Mouse (Mus musculus) left cerebral cortex, adult 2 months (tissue): ENCODE results near the gene Sectm1b. TPM values are rescaled to one million over a fixed set of nuclear protein-coding genes. Genes with fewer than 3 reads are reported as not detected.
"Not testable (repeated sequence)": the region's sequence is repeated elsewhere in the genome, so short reads cannot be mapped to it uniquely, and the experiment has no call there.

Source experiments
- DNase-seq, 2 experiments: peaks; one replicate each; pipeline ENCODE4 v3.0.0; 2021 to 2022; ENCODE audit warnings: low spot score in 2 of 2, mixed read lengths in 1 of 2; ENCODE audit errors: extremely low spot score in 1 of 2
- H3K27ac ChIP-seq: fragments of 200-600 bp; 2 replicates; pipeline ENCODE4 v1.8.1; 2022
- H3K4me3 ChIP-seq: fragments of 200-600 bp; 2 replicates; pipeline ENCODE4 v1.8.1; 2022
- CTCF ChIP-seq: fragments of 200-600 bp; IDR thresholded peaks from 2 replicates; pipeline ENCODE4 v1.8.1; 2022; ENCODE audit warnings: antibody characterized with exemption, mild to moderate bottlenecking, moderate library complexity
- intact Hi-C: fragments of 180-260 bp; cut with DNase I; formaldehyde crosslinking; loops from one replicate; pipeline ENCODE4 v1.15.1; 2025
- total RNA-seq, 2 experiments: library from RNA; stranded (reverse); gene quantifications; 2 replicates each; pipeline ENCODE4 v1.2.3; 2021

The Sectm1b gene
- total RNA-seq, 2 experiments from 2014 or later = not detected

- no peak for TF ChIP-seq CTCF
- intact Hi-C loops = no loop called here
- DNase-seq = no peak
- Histone ChIP-seq H3K4me3 (no peak overlapping the region), H3K27ac (no peak overlapping the region)
Measured at GRCm38 (mm10) chr11:121059471-121059870, 3.9 kb downstream of the Sectm1b start.

GRCm38 (mm10) chr11:121058956-121059355 is 4.4 kb downstream of the Sectm1b start:
- no peak for DNase-seq
- intact Hi-C loops = no loop called here
- H3K27ac ChIP-seq = no peak overlapping the region
- TF ChIP-seq CTCF = no peak
- H3K4me3 ChIP-seq = no peak overlapping the region

- intact Hi-C loops = no loop called here
- no peak for TF ChIP-seq CTCF
- no peak for DNase-seq
- Histone ChIP-seq H3K27ac (no peak overlapping the region), H3K4me3 (no peak overlapping the region)
Measured at GRCm38 (mm10) chr11:121058122-121058521, 5.2 kb downstream of the Sectm1b start.

GRCm38 (mm10) chr11:121056536-121057236 is 6.7 kb downstream of the Sectm1b start:
- Histone ChIP-seq H3K27ac (no peak overlapping the region), H3K4me3 (no peak overlapping the region)
- DNase-seq = no peak
- intact Hi-C loops = no loop called here
- TF ChIP-seq CTCF = no peak

GRCm38 (mm10) chr11:121053536-121053935 is 9.8 kb downstream of the Sectm1b start:
- peak; percentile 73 to 78 for DNase-seq
- intact Hi-C loops = no loop called here
- H3K27ac ChIP-seq = no peak overlapping the region
- H3K4me3 ChIP-seq = no peak overlapping the region
- peak; percentile 99 for TF ChIP-seq CTCF

- Histone ChIP-seq H3K4me3 (no peak overlapping the region), H3K27ac (no peak overlapping the region)
- no peak for TF ChIP-seq CTCF
- intact Hi-C loops = no loop called here
- DNase-seq = no peak
Measured at GRCm38 (mm10) chr11:121052387-121052786, 11.0 kb downstream of the Sectm1b start.

- no peak for TF ChIP-seq CTCF
- H3K4me3 ChIP-seq = no peak overlapping the region
- no peak for DNase-seq
- no peak overlapping the region for H3K27ac ChIP-seq
- intact Hi-C loops = no loop called here
Measured at GRCm38 (mm10) chr11:121051793-121052192, 11.6 kb downstream of the Sectm1b start.

- intact Hi-C loops = loop anchor here (10.0 kb wide), 1 partner anchor 325 kb away; the partner anchor contains the start of genes Dcxr and Rac3
- TF ChIP-seq CTCF = no peak
- DNase-seq = no peak
- no peak overlapping the region for H3K4me3 ChIP-seq
- no peak overlapping the region for H3K27ac ChIP-seq
Measured at GRCm38 (mm10) chr11:121049840-121050239, 13.5 kb downstream of the Sectm1b start.

GRCm38 (mm10) chr11:121047826-121048399 is 15.5 kb downstream of the Sectm1b start:
- DNase-seq = no peak
- intact Hi-C loops = loop anchor here (10.0 kb wide), 1 partner anchor 323 kb away; the partner anchor contains the start of genes Dcxr and Rac3
- TF ChIP-seq CTCF = peak; percentile 60

GRCm38 (mm10) chr11:121045286-121045685 is 18.1 kb downstream of the Sectm1b start:
- intact Hi-C loops = loop anchor here (10.0 kb wide), 1 partner anchor 320 kb away; the partner anchor contains the start of genes Dcxr and Rac3
- DNase-seq = no peak
- no peak overlapping the region for H3K4me3 ChIP-seq

More at GRCm38 (mm10) chr11:121047826-121048399, 15.5 kb downstream of the Sectm1b start:
- Histone ChIP-seq H3K27ac (no peak overlapping the region), H3K4me3 (no peak overlapping the region)

GRCm38 (mm10) chr11:121043025-121043424 is 20.3 kb downstream of the Sectm1b start:
- not testable (repeated sequence) for H3K4me3 ChIP-seq, H3K27ac ChIP-seq, DNase-seq
- intact Hi-C loops = loop anchor here (10.0 kb wide), 1 partner anchor 318 kb away; the partner anchor contains the start of genes Dcxr and Rac3

More at GRCm38 (mm10) chr11:121045286-121045685, 18.1 kb downstream of the Sectm1b start:
- H3K27ac ChIP-seq = no peak overlapping the region
- TF ChIP-seq CTCF = no peak

GRCm38 (mm10) chr11:121042480-121042879 is 20.9 kb downstream of the Sectm1b start:
- intact Hi-C loops = loop anchor here (10.0 kb wide), 1 partner anchor 318 kb away; the partner anchor contains the start of genes Dcxr and Rac3
- no peak overlapping the region for H3K27ac ChIP-seq
- DNase-seq = no peak
- TF ChIP-seq CTCF = no peak
- H3K4me3 ChIP-seq = no peak overlapping the region
